Mouse (Mus musculus): ENCODE data around the gene Dlg5. TPM values are rescaled to one million over a fixed set of nuclear protein-coding genes. Genes with fewer than 3 reads are reported as not detected.
A peak's percentile ranks its signal among the peaks of the same experiment; 100 is the strongest.

Dlg5 gene
- polyA plus RNA-seq (2015; fragmentation: Nextera tagmentation; extraction: Ambion mirVana) = 13.5 and 15.6 TPM in 2 replicates

DNA sequence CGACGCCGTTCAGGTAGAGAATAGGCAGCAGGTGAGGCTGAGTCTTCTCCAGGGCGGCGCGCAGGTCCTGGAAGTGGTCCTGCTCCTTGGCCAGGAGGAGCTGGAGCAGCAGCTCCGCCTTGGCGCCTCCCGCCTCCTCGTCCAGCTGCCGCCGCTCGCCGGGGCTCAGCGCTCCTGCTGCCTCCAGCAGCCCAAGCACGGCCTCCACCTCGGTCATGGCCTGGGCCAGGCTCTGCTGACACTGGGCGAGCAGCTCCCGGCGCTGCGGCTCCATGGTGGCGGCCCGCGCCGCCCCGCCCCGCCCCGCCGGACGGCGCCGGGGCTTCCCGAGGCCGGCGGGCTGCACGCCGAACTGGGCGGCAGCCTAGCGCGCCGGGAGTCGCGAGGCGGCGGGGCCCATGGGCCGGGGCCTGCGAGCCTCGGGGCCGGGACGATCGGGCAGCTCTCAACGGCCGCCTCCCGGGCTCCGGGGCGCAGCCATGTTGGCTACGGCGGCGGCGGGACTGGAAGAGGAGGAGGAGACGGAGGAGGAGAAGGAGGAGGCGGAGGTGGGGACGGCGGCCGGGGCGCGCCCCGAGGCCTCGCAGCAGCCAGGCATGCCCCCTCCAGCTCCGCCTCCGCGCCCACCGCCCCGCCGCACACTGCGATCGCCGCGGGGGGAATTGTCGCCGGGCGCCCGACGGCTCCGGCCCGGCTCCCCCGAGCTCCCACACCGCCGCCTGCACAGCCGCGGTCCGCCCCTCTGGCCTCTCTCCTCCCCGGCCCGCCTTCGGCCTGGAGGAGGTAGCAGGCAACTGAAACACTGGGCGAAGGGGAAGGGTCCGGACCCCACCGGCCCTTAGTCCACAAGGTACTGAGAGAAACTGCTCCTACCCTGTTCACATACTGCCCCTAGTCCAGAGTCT is at the start of gene Dlg5:
TSS of gene Dlg5 (minus strand) at position 744 of the 905 bp plus-strand sequence.
- Histone ChIP-seq H3K4me1 (0 out of 2 replicates have a peak, but pooled peaks cover 4% of the 10 kb centered on the region), H3K4me3 (replicated peaks) (peak within 1 kb of the TSS; percentile 84)
- under 1% methylated on average over 86 of the region's 98 CpGs for WGBS

DNA sequence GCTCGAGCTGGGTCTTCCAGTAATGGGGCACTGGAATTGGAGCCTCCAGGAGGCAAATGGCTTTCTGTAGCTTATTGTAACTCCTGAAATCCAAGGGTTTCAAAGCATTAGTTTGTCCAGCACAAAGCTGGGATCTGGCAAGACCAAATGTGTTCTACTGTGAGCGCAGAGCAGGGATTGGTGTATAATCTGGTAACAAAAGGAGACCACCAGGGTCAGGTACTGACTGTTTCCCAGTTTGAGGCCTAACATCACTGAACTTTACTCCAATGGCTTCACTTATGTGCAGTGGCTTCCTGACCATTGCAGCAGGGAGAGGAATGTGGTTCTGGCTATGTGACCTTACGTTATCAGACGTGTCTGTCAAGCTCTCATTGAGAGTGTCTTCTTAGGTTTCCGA is 47.9 kb upstream of the Dlg5 start:
- Histone ChIP-seq H3K27me3 (replicated peaks) (no peaks in the 10 kb centered on the region), H3K4me1 (no peaks in the 10 kb centered on the region), H3K36me3 (no peaks in the 10 kb centered on the region), H3K9me3 (no peaks in the 10 kb centered on the region), H3K27ac (no peak overlapping the region), H3K4me3 (replicated peaks) (no peak overlapping the region), H3K4me2 (no peak overlapping the region), H3K9ac (no peak overlapping the region)
- WGBS = 68% methylated on average over 5 of the region's 5 CpGs
- ATAC-seq (ENCODE audit: insufficient read depth, low FRiP score, low read depth) = no peak

More for the DNA sequence above, at the start of gene Dlg5:
- Histone ChIP-seq H3K9me3 (no peaks in the 10 kb centered on the region), H3K27ac (peak within 1 kb of the TSS; percentile 93), H3K27me3 (replicated peaks) (no peaks in the 10 kb centered on the region), H3K36me3 (no peaks in the 10 kb centered on the region), H3K4me2 (peak within 1 kb of the TSS; percentile 91), H3K9ac (peak within 1 kb of the TSS; percentile 92)
- peak; percentile 78 for ATAC-seq (ENCODE audit: insufficient read depth, low FRiP score, low read depth)

DNA sequence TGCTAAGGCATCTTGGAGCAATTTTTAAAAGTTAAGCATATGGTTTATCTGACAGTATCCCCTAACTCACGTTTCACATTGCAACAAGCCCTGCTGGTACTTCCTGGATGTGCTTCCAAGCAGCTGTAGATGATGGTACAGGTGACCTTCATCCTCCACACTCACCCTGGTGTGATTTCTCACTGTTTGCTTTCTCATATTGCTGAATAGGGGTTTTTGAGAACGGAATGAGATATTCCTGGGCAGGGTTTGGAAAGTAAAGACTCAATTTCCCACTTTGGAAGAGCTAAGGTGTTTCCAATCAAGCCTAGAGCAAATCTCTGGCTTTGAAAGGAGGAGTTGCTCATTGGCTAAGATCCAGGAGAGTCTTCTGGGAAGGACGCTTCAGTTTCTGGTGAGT is 47.2 kb upstream of the Dlg5 start, which contains the start of gene E330034G19Rik:
TSS of gene E330034G19Rik (plus strand) at position 301 of the 400 bp plus-strand sequence.
- no peak for ATAC-seq (ENCODE audit: insufficient read depth, low FRiP score, low read depth)
- H3K4me1 ChIP-seq = no peaks in the 10 kb centered on the region
- no peaks in the 10 kb centered on the region for H3K27me3 ChIP-seq (replicated peaks)
- no peaks in the 10 kb centered on the region for H3K9me3 ChIP-seq
- H3K9ac ChIP-seq = no peak within 1 kb of the TSS
- H3K27ac ChIP-seq = no peak within 1 kb of the TSS
- no peaks in the 10 kb centered on the region for H3K36me3 ChIP-seq
- WGBS = 45% methylated on average over 3 of the region's 3 CpGs
- no peak within 1 kb of the TSS for H3K4me3 ChIP-seq (replicated peaks)
- H3K4me2 ChIP-seq = no peak within 1 kb of the TSS

DNA sequence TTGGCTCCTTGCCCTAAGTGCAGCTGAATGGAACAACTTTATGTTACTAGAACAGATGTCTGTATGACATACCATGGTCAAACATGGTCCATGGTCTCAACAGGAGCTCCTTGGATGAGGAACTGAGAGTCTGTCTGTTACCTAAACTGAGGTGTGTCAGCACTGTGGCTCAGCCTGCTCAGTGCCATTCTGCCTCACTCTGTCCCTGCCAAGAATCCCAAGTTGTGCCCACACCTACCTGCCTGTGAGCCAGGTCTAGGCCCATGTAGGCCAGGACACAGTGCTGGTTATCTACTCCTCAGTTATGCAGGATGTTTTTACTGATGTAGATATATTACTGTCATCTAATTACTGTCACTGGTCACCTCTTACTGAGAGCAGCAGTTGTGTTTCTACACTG is 45.0 kb upstream of the Dlg5 start:
- no peak for ATAC-seq (ENCODE audit: insufficient read depth, low FRiP score, low read depth)
- Histone ChIP-seq H3K9ac (no peak overlapping the region), H3K36me3 (no peaks in the 10 kb centered on the region), H3K27me3 (replicated peaks) (no peaks in the 10 kb centered on the region), H3K4me1 (no peaks in the 10 kb centered on the region), H3K4me2 (no peak overlapping the region), H3K27ac (no peak overlapping the region), H3K4me3 (replicated peaks) (no peak overlapping the region), H3K9me3 (no peaks in the 10 kb centered on the region)

GRCm38 (mm10) chr14:24286136-24286535 is 40.4 kb upstream of the Dlg5 start:
- Histone ChIP-seq H3K4me2 (no peak overlapping the region), H3K27me3 (replicated peaks) (no peaks in the 10 kb centered on the region), H3K9me3 (no peaks in the 10 kb centered on the region), H3K27ac (no peak overlapping the region), H3K36me3 (no peaks in the 10 kb centered on the region), H3K9ac (no peak overlapping the region), H3K4me1 (no peaks in the 10 kb centered on the region), H3K4me3 (replicated peaks) (no peak overlapping the region)
- WGBS = 62% methylated on average over 4 of the region's 4 CpGs
- ATAC-seq (ENCODE audit: insufficient read depth, low FRiP score, low read depth) = no peak

DNA sequence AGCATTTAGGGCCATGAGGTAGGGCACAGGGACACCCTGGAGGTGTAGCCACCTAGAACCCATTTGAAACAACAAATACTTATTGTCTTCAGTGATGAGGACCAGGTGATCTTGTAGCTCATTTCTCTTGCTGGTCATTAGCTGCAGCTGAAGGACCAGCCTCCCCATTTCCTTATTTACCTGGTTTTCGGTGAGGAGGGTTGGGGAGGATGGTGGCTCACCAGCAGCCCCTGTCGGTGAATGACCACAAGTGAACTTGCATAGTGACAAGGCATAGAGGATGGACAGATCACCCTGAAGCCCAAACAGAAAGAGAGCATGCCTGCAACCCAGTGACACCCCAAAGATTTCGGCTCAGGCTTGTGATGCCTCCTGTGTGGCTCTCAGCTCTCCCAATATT is 36.6 kb upstream of the Dlg5 start:
- H3K4me3 ChIP-seq (replicated peaks) = no peak overlapping the region
- H3K9ac ChIP-seq = no peak overlapping the region
- 70% methylated on average over 3 of the region's 3 CpGs for WGBS
- H3K27me3 ChIP-seq (replicated peaks) = no peaks in the 10 kb centered on the region
- no peak overlapping the region for H3K27ac ChIP-seq
- no peaks in the 10 kb centered on the region for H3K36me3 ChIP-seq
- H3K9me3 ChIP-seq = no peaks in the 10 kb centered on the region
- no peak overlapping the region for H3K4me2 ChIP-seq
- H3K4me1 ChIP-seq = no peaks in the 10 kb centered on the region
- no peak for ATAC-seq (ENCODE audit: insufficient read depth, low FRiP score, low read depth)

- no peak for ATAC-seq (ENCODE audit: insufficient read depth, low FRiP score, low read depth)
- no peaks in the 10 kb centered on the region for H3K4me1 ChIP-seq
- no peak overlapping the region for H3K4me3 ChIP-seq (replicated peaks)
- H3K9me3 ChIP-seq = no peaks in the 10 kb centered on the region
- 64% methylated on average over 4 of the region's 4 CpGs for WGBS
- H3K9ac ChIP-seq = no peak overlapping the region
- no peaks in the 10 kb centered on the region for H3K27me3 ChIP-seq (replicated peaks)
- no peak overlapping the region for H3K4me2 ChIP-seq
- no peak overlapping the region for H3K27ac ChIP-seq
- H3K36me3 ChIP-seq = no peaks in the 10 kb centered on the region
Measured at GRCm38 (mm10) chr14:24281278-24281677, 35.6 kb upstream of the Dlg5 start.

DNA sequence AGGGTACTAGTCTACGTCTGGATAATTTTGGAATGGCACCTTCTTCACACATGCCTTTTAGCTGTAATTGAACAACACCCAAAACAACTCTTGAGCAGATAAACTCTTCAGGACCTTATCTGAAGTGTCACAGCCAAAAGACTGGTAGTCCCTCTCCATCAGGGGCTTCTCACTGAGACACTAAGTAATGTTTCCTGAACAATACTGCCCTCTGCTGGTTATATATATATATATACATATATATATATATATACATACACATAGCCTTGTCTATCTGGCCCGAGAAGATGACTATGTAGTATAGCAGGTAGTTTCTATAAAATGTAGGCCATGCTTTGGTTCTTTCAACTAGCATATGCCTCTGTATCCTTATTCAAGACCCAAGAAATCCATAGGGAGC is 29.8 kb upstream of the Dlg5 start:
- no peaks in the 10 kb centered on the region for H3K9me3 ChIP-seq
- no peaks in the 10 kb centered on the region for H3K36me3 ChIP-seq
- no peak overlapping the region for H3K4me3 ChIP-seq (replicated peaks)
- no peak overlapping the region for H3K27ac ChIP-seq
- H3K4me1 ChIP-seq = no peaks in the 10 kb centered on the region
- 40% methylated on average over 2 of the region's 2 CpGs for WGBS
- H3K9ac ChIP-seq = no peak overlapping the region
- ATAC-seq (ENCODE audit: insufficient read depth, low FRiP score, low read depth) = no peak
- H3K27me3 ChIP-seq (replicated peaks) = no peaks in the 10 kb centered on the region
- H3K4me2 ChIP-seq = no peak overlapping the region

DNA sequence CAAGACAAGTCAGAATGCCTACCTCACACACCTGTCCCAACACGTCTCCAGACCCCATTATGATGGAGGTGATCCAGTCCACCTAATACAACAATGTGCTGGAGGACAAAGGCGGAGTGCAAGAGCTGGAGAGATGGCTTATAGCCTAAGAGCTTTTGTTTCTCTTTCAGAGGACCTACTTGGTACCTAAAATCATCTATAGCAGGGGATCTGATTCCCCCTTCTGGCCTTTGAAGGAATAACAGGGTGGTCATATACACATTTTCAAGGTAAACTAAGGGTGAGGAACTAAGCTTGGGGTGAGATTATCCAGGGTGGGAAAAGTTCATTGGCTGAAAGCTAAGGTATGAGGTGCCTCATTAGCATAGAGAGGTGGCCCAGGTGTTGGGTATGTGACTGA is 27.9 kb upstream of the Dlg5 start:
- peak; percentile 2; the same call in 1 of the 2 replicates for ATAC-seq (ENCODE audit: insufficient read depth, low FRiP score, low read depth)
- Histone ChIP-seq H3K4me1 (no peaks in the 10 kb centered on the region), H3K9ac (no peak overlapping the region), H3K27ac (no peak overlapping the region), H3K9me3 (no peaks in the 10 kb centered on the region), H3K27me3 (replicated peaks) (no peaks in the 10 kb centered on the region), H3K4me3 (replicated peaks) (no peak overlapping the region), H3K4me2 (no peak overlapping the region), H3K36me3 (no peaks in the 10 kb centered on the region)
- WGBS = 41% methylated on average over 2 of the region's 2 CpGs

DNA sequence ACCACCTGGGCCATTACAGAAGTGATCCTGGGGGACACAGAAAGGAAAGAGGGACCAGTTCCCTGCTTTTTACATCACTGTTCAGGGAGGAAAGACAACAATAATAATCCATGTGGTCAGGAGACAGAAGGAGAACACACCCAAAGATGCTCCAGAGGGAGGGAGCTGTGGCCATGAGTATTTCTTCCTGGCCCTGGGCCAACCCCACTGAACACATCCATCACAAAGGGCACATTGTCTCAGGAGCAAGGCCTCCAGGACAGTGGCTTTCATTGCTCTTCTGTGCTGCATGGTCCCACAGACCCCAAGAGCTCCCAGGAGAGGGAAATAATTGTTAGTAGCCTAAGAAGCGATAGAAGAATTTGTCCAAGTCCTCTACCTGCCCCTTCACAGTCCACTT is 23.9 kb upstream of the Dlg5 start:
- Histone ChIP-seq H3K9ac (no peak overlapping the region), H3K27me3 (replicated peaks) (no peaks in the 10 kb centered on the region), H3K36me3 (no peaks in the 10 kb centered on the region), H3K4me1 (no peaks in the 10 kb centered on the region), H3K27ac (no peak overlapping the region), H3K4me3 (replicated peaks) (no peak overlapping the region), H3K4me2 (no peak overlapping the region), H3K9me3 (no peaks in the 10 kb centered on the region)
- WGBS = 74% methylated on average over 1 of the region's 1 CpGs
- ATAC-seq (ENCODE audit: insufficient read depth, low FRiP score, low read depth) = no peak

- H3K36me3 ChIP-seq = no peaks in the 10 kb centered on the region
- H3K4me3 ChIP-seq (replicated peaks) = no peak overlapping the region
- H3K4me2 ChIP-seq = no peak overlapping the region
- H3K27ac ChIP-seq = no peak overlapping the region
- H3K9ac ChIP-seq = no peak overlapping the region
- 43% methylated on average over 2 of the region's 2 CpGs for WGBS
- H3K27me3 ChIP-seq (replicated peaks) = no peaks in the 10 kb centered on the region
- H3K4me1 ChIP-seq = peaks cover 7% of the 10 kb centered on the region; the same call in 1 of the 2 replicates
- ATAC-seq (ENCODE audit: insufficient read depth, low FRiP score, low read depth) = no peak
- H3K9me3 ChIP-seq = no peaks in the 10 kb centered on the region
Measured at GRCm38 (mm10) chr14:24262915-24263314, 17.2 kb upstream of the Dlg5 start.

GRCm38 (mm10) chr14:24262382-24262781 is 16.7 kb upstream of the Dlg5 start:
- H3K27me3 ChIP-seq (replicated peaks) = no peaks in the 10 kb centered on the region
- WGBS = 50% methylated on average over 6 of the region's 6 CpGs
- H3K27ac ChIP-seq = no peak overlapping the region
- no peaks in the 10 kb centered on the region for H3K9me3 ChIP-seq
- H3K4me1 ChIP-seq = peaks cover 7% of the 10 kb centered on the region; the same call in 1 of the 2 replicates
- ATAC-seq (ENCODE audit: insufficient read depth, low FRiP score, low read depth) = no peak
- no peaks in the 10 kb centered on the region for H3K36me3 ChIP-seq
- no peak overlapping the region for H3K4me3 ChIP-seq (replicated peaks)
- H3K4me2 ChIP-seq = no peak overlapping the region
- no peak overlapping the region for H3K9ac ChIP-seq

Measured in stomach, embryonic 15.5 days (tissue).